Mouse (Mus musculus) erythroblast, embryonic 14.5 days (primary cell): ENCODE measurements around the gene Sik3.

ENCODE experiments used
- GATA1 ChIP-seq: IDR thresholded peaks from 2 replicates; pipeline ENCODE4 v1.6.1; 2012; ENCODE audit warnings: low read length, inconsistent platforms, mixed read lengths
- TAL1 ChIP-seq: IDR thresholded peaks from 3 replicates; pipeline ENCODE4 v1.6.1; 2012; ENCODE audit warnings: low read length, inconsistent platforms, mixed read lengths

GRCm38 (mm10) chr9:46218176-46218575 is 205.6 kb downstream of the Sik3 start:
- TF ChIP-seq GATA1 (no peak), TAL1 (no peak)
